Mouse (Mus musculus) cerebellum, adult 2 months (tissue): ENCODE data around the gene Bex2. TPM values are rescaled to one million over a fixed set of nuclear protein-coding genes. Genes with fewer than 3 reads are reported as not detected.
"Not testable (repeated sequence)": the region's sequence is repeated elsewhere in the genome, so short reads cannot be mapped to it uniquely, and the experiment has no call there.

Experiments used
- DNase-seq, 2 experiments: peaks; one replicate each; pipeline ENCODE4 v3.0.0; 2021
- H3K27ac ChIP-seq: fragments of 200-500 bp; 2 replicates; pipeline ENCODE4 v1.5.1; 2012; ENCODE audit warnings: low read length, control low read depth, inconsistent platforms; ENCODE audit not compliant: insufficient read depth
- H3K27me3 ChIP-seq: fragments of 200-500 bp; 2 replicates; pipeline ENCODE4 v1.6.1; 2012; ENCODE audit warnings: inconsistent platforms, mild to moderate bottlenecking, low read length, moderate library complexity; ENCODE audit not compliant: control insufficient read depth, insufficient read depth
- H3K4me1 ChIP-seq: fragments of 200-500 bp; 2 replicates; pipeline ENCODE4 v1.6.1; 2011; ENCODE audit warnings: low read length; ENCODE audit not compliant: control insufficient read depth, insufficient read depth
- H3K4me3 ChIP-seq: fragments of 200-500 bp; replicated peaks from 2 replicates; pipeline ENCODE3; 2011; ENCODE audit warnings: mild to moderate bottlenecking, low read depth, low read length, control low read depth; ENCODE audit not compliant: insufficient read depth
- CTCF ChIP-seq: fragments of 200-500 bp; IDR thresholded peaks from 2 replicates; pipeline ENCODE4 v1.5.1; 2011; ENCODE audit warnings: low read depth, mild to moderate bottlenecking, control low read depth, low read length, moderate library complexity, borderline replicate concordance; ENCODE audit not compliant: insufficient read depth
- POLR2A ChIP-seq: fragments of 200-500 bp; IDR thresholded peaks from 2 replicates; pipeline ENCODE4 v1.6.1; 2011; ENCODE audit warnings: low read length, control low read depth, borderline replicate concordance; ENCODE audit not compliant: insufficient read depth
- WGBS: fragments of 180-500 bp; shearing (Covaris S2); methylation state at CpG from one replicate; pipeline ENCODE4 v1.1.7; 2018; 5-methylcytosine and 5-hydroxymethylcytosine counted together
- polyA plus RNA-seq: library from polyadenylated mRNA; depleted of rRNA; stranded (reverse); fragments of >200 nt; gene quantifications from 2 replicates; pipeline ENCODE4 v1.2.3, GENCODE M21; 2012; rRNA removed

Gene Bex2
- polyA plus RNA-seq, 1 experiment, result 304 TPM

DNA sequence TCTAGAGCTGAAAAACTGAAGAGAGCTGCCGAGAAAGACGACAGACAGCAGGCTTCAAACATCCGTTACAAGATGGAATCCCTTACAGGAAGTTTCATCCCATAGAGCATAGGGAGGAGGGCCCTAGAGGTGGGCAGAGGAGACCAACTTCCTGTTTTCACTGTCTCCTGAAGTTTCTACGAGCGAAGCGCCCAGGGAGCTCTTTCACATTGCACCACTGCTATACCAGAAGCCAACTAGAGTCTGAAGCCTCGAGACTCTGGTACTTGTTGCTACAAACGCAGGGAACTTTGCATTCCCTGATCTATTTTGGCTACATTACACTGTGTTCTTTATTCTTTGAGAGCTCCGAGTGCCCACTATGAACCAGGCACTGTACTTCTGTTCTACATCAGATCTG is 17.1 kb upstream of the Bex2 start, which contains the start of gene Nxf3:
Nxf3 (minus strand) TSS at position 101 of the 400 bp plus-strand sequence.
- Histone ChIP-seq H3K27me3 (no peaks in the 10 kb centered on the region), H3K4me1 (no peaks in the 10 kb centered on the region), H3K27ac (no peak within 1 kb of the TSS), H3K4me3 (no peak within 1 kb of the TSS)
- TF ChIP-seq POLR2A, result no peak
- TF ChIP-seq CTCF, result no peak
- DNase-seq, result no peak
- 78% methylated on average over 9 of the region's 9 CpGs for WGBS

DNA sequence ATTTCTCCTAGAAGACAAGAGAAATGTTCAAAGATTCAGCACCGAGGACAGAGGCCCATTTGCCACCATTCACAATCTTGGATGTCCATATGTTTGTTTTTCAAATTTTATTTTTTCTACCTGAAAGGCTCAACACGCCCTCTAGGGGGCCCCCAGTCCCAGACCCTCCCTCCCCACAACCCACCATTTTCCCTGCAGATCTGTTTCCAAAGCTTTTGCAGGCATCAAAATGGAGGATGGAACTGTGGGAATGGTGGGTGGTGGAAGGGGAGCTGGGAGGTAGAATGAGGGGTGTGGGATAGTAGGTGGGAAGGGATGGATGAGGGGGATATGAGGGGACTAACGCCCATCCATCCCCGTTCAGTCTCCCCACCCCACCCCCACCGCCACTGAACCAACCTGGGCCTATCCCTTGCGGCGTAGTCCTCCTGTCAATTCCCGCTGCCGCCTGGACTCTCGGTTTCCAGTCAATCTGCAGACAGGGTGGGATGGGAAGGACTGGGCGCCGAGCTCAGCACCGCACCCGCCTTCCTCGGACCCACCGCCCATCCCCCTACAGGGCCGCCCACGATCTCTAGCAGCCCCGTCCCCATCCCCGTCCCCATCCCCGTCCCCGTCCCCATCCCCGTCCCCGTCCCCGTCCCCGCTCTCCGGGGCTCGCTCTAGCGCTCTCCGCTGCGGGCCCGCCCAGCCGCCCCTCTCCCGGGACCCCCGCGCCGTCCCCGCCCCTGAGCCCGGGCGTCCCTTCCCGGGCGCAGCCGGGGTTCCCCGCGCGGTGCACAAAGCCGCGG is 640 bp downstream of the Bex2 start:
- not testable (repeated sequence) for H3K4me1 ChIP-seq, H3K27me3 ChIP-seq, H3K27ac ChIP-seq
- TF ChIP-seq CTCF, result peak; percentile 16; the same call in 1 of the 2 replicates
- peak; percentile 40 to 43 for DNase-seq
- H3K4me3 ChIP-seq, result peak overlapping the region; percentile 99
- WGBS, result 15% methylated on average over 13 of the region's 48 CpGs

DNA sequence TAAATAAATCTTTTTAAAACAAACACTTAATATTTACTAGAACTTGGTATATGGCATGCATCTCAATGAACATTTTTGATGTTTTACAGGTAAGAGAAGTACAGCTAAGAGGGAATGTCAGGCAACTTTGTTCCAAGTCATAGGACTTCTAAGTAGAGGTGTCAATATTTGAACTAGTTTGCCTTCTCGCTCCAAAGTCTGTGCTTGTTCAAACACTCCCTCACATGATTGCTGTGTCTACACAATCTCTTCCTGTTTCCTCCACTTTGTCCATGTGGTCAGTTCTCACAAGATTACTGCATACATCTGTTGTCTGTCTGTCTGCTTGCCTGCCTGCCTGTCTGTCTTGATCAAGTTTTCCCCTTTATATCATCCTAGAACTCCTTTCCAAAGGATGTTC is 7.3 kb downstream of the Bex2 start:
- H3K4me1 ChIP-seq, result no peaks in the 10 kb centered on the region
- no peak for DNase-seq
- TF ChIP-seq CTCF (no peak), POLR2A (no peak)
- WGBS, result 94% methylated on average over 1 of the region's 1 CpGs
- no peak overlapping the region for H3K4me3 ChIP-seq
- H3K27me3 ChIP-seq, result no peaks in the 10 kb centered on the region
- no peak overlapping the region for H3K27ac ChIP-seq

DNA sequence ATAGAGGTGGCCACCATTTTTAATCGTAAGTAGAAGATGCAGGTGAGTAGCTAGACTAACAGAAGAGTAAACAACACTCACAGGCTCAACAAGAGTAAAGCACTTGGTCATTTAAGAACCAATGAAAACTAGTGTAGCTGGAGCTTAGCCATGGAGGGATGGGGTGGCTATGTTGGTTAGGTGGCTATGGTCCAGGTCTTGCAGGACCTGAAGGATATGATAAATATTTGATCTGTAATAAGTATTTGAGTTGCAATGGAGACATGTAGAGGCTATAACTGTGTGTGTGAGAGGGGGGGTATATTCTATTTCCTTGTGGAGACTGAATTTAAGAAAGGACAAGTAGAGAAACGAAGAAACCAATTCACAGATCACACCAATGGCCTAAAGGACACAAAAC is 16.8 kb downstream of the Bex2 start:
- H3K4me1 ChIP-seq, result no peaks in the 10 kb centered on the region
- no peak overlapping the region for H3K4me3 ChIP-seq
- H3K27ac ChIP-seq, result no peak overlapping the region
- no peaks in the 10 kb centered on the region for H3K27me3 ChIP-seq
- TF ChIP-seq POLR2A (no peak), CTCF (no peak)
- 69% methylated on average over 2 of the region's 2 CpGs for WGBS
- no peak for DNase-seq

DNA sequence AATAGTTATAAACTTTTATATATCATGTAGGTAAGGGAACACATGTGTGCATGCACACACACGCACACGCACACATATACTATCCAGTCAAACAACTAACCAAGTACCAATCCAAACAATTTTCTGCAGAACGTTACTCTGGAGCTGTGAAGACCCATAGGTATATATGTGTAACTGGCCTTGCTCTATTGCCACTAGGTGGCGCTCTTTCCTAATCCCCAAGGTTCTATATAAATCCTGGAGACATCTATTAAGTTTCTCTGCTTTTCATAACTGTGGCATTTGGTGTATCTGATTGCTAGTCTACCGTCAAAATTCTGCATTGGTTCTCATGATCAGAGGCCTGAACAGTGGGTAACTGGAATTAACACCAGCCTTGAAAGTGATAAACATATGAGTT is 20.5 kb downstream of the Bex2 start:
- H3K27ac ChIP-seq, result no peak overlapping the region
- TF ChIP-seq CTCF, result no peak
- TF ChIP-seq POLR2A, result no peak
- peak; percentile 54 to 63 for DNase-seq
- 8% methylated on average over 5 of the region's 5 CpGs for WGBS
- no peak overlapping the region for H3K4me3 ChIP-seq
- H3K27me3 ChIP-seq, result no peaks in the 10 kb centered on the region
- H3K4me1 ChIP-seq, result no peaks in the 10 kb centered on the region

DNA sequence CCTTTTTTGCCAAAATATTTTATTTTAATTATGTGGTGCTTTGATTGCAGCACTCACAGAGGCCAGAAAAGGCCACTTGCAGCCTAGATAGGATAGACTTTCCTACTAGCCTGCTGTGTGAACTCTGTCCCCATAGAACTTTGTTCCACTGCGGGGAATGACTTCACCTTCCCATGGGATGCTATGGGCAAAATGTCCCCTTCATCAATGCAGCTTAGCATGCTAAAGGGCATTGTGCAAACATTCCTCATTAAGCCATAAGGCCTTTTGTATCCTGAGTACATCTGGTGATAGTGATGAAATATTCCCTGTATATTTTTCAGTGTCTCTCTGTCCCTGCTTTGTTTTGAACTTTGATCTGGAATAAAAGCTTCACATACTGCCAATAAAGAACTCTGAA is 24.3 kb downstream of the Bex2 start:
- no peak overlapping the region for H3K27ac ChIP-seq
- no peaks in the 10 kb centered on the region for H3K4me1 ChIP-seq
- no peak for DNase-seq
- H3K27me3 ChIP-seq, result no peaks in the 10 kb centered on the region
- no peak overlapping the region for H3K4me3 ChIP-seq
- TF ChIP-seq POLR2A (no peak), CTCF (no peak)
- 82% methylated on average over 1 of the region's 1 CpGs for WGBS

DNA sequence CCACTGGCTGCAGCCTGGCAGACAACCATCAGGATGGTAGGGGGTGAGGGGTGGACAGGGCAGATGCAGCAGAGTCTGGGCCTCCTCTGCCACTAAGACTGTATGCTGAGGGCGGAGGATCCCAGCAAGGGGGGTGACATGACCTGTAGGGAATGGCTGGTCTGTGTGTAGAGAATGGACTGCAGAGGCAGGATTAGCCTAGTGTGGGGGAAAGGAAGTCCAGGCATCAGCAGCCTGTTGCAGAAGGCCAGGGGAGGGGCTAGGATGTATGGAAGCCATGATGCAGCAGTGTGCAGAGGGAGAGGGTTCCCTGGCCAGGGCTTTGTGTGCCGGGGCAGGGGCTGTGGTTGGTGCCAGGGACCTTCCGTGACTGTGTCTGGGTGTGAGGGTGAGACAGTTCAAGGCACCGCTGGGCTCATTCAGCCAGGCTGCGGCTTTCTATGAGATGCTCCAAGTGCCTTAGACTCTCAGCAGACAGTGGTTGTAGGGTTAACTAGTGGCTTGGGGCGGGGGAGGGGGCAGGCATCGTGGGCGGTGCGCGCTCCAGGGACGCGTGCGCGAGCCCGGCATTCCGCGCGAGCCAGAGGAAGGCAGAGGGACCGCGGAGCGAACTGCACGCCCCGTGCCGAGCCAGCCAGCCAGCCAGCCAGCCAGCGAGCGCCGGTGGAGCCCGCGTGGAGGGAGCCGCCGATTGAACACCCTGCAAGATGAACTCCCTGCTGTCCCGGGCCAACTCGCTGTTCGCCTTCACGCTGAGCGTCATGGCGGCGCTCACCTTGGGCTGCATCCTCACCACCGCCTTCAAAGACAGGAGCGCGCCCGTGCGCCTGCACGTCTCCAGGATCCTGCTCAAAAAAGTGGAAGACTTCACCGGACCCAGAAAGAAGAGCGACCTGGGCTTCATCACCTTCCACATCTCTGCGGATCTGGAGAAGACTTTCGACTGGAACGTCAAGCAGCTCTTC is 35.0 kb downstream of the Bex2 start, which contains the start of gene Arxes1:
Arxes1 (plus strand) TSS at position 569 of the 965 bp plus-strand sequence.
- DNase-seq, result peak; percentile 51 to 73

DNA sequence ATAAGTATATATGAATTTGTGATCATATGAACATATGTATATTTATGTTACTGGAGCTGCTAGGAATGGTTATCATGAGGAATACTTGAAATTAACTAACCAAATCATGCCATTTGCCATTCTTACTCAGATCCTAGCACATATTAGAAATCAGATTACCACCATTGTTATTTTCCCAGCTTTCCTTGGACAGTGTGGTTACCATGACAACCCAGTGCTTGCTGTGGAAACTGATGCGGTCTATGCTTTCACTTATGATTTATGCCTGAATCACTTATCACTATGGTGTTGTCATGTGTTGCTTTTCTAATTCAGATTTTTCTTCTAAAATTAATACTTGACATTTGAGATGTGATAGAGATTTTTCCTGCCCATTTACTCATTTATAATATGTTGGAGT is 37.7 kb downstream of the Bex2 start:
- no peak for DNase-seq
- Histone ChIP-seq H3K4me3 (no peak overlapping the region), H3K4me1 (0 out of 2 replicates have a peak, but pooled peaks cover 2% of the 10 kb centered on the region), H3K27ac (no peak overlapping the region), H3K27me3 (no peaks in the 10 kb centered on the region)
- 52% methylated on average over 1 of the region's 1 CpGs for WGBS
- TF ChIP-seq CTCF, result no peak
- TF ChIP-seq POLR2A, result no peak

More for the DNA sequence above, 35.0 kb downstream of the Bex2 start, which contains the start of gene Arxes1:
- Histone ChIP-seq H3K27ac (0 out of 2 replicates have a peak within 1 kb of the TSS, but pooled peaks have one; percentile 27), H3K4me3 (peak within 1 kb of the TSS; percentile 55)
- H3K4me1 ChIP-seq, H3K27me3 ChIP-seq: not testable (repeated sequence)
- 11% methylated on average over 12 of the region's 49 CpGs for WGBS

Other genes starting within 250 kb of the Bex2 start
- gene Gprasp2, start 229.2 kb downstream of the Bex2 start, polyA plus RNA-seq, result 107 and 115 TPM in 2 replicates
- gene Arxes2, start 74.4 kb downstream of the Bex2 start, polyA plus RNA-seq, result 143 TPM in 2 replicates
- 36.7 and 40.0 TPM in 2 replicates for gene Arxes1, start 34.9 kb downstream of the Bex2 start, polyA plus RNA-seq
- gene Nxf3, start 17.0 kb upstream of the Bex2 start, polyA plus RNA-seq, result 0.05 and 0.10 TPM in 2 replicates
- 27.8 and 33.7 TPM in 2 replicates for gene Bex4, start 70.8 kb upstream of the Bex2 start, polyA plus RNA-seq
- gene Tceal8, start 104.1 kb upstream of the Bex2 start, polyA plus RNA-seq, result 71.8 and 72.0 TPM in 2 replicates
- gene Tceal5, start 135.6 kb upstream of the Bex2 start, polyA plus RNA-seq, result 123 and 134 TPM in 2 replicates
- 0.22 and 0.33 TPM in 2 replicates for gene Tceal7, start 146.5 kb upstream of the Bex2 start, polyA plus RNA-seq
- 110 and 114 TPM in 2 replicates for gene Bex1, start 147.3 kb upstream of the Bex2 start, polyA plus RNA-seq
- 112 and 117 TPM in 2 replicates for gene Tceal9, start 176.8 kb upstream of the Bex2 start, polyA plus RNA-seq
- gene Bex3, start 202.0 kb upstream of the Bex2 start, polyA plus RNA-seq, result 465 and 491 TPM in 2 replicates